Mouse (Mus musculus) liver, postnatal 0 days (tissue): ENCODE measurements around the gene Vipr1.

ENCODE experiments used
- CTCF ChIP-seq: sonication (generic); IDR thresholded peaks from 2 replicates; pipeline ENCODE4 v1.5.1; 2016; ENCODE audit warnings: antibody characterized with exemption, low read depth
- EP300 ChIP-seq: IDR thresholded peaks from 2 replicates; pipeline ENCODE4 v1.6.1; 2016; ENCODE audit warnings: antibody characterized with exemption, low read depth, mild to moderate bottlenecking

GRCm38 (mm10) chr9:121605414-121606278 lies 36.9 kb upstream of the Vipr1 start:
- TF ChIP-seq CTCF: peak; percentile 88
- no peak for TF ChIP-seq EP300
